Mouse (Mus musculus): ENCODE measurements around the gene Nhlh2. TPM values are rescaled to one million over a fixed set of nuclear protein-coding genes. Genes with fewer than 3 reads are reported as not detected.

Gene Nhlh2
- polyA plus RNA-seq (2014; fragmentation: Nextera tagmentation; extraction: Ambion mirVana) = not detected in 2 replicates

- Histone ChIP-seq H3K4me3 (ENCODE audit: low read length) (no peak within 1 kb of the TSS), H3K27ac (ENCODE audit: low read depth, low read length) (no peak within 1 kb of the TSS), H3K9me3 (ENCODE audit: control insufficient read depth, low read length) (no peaks in the 10 kb centered on the region), H3K4me2 (replicated peaks; ENCODE audit: low read depth, low read length) (no peak within 1 kb of the TSS), H3K36me3 (ENCODE audit: control insufficient read depth, insufficient read depth, low read length) (no peaks in the 10 kb centered on the region), H3K9ac (ENCODE audit: low read depth, low read length) (no peak within 1 kb of the TSS), H3K27me3 (ENCODE audit: control insufficient read depth, insufficient read depth, low read length) (peaks cover 62% of the 10 kb centered on the region), H3K4me1 (ENCODE audit: control insufficient read depth, insufficient read depth, low read length) (peaks cover 9% of the 10 kb centered on the region; the same call in 1 of the 2 replicates)
- 3% methylated on average over 2 of the region's 2 CpGs for WGBS
- ATAC-seq (ENCODE audit: low FRiP score, low TSS enrichment) = no peak
These were observed at the start of gene Nhlh2 for GRCm38 (mm10) chr3:102009926-102010381. TSS of gene Nhlh2 (plus strand) at chr3:102010076.

GRCm38 (mm10) chr3:101961146-101961835 is 48.6 kb upstream of the Nhlh2 start:
- Histone ChIP-seq H3K27ac (ENCODE audit: low read depth, low read length) (no peak overlapping the region), H3K9ac (ENCODE audit: low read depth, low read length) (no peak overlapping the region), H3K4me1 (ENCODE audit: control insufficient read depth, insufficient read depth, low read length) (no peaks in the 10 kb centered on the region), H3K36me3 (ENCODE audit: control insufficient read depth, insufficient read depth, low read length) (no peaks in the 10 kb centered on the region), H3K27me3 (ENCODE audit: control insufficient read depth, insufficient read depth, low read length) (no peaks in the 10 kb centered on the region), H3K4me2 (replicated peaks; ENCODE audit: low read depth, low read length) (no peak overlapping the region), H3K9me3 (ENCODE audit: control insufficient read depth, low read length) (no peaks in the 10 kb centered on the region), H3K4me3 (ENCODE audit: low read length) (no peak overlapping the region)
- no peak for ATAC-seq (ENCODE audit: low FRiP score, low TSS enrichment)
- 88% methylated on average over 15 of the region's 15 CpGs for WGBS

- no peak for ATAC-seq (ENCODE audit: low FRiP score, low TSS enrichment)
- WGBS = 32% methylated on average over 9 of the region's 9 CpGs
- Histone ChIP-seq H3K4me2 (replicated peaks; ENCODE audit: low read depth, low read length) (no peak overlapping the region), H3K9ac (ENCODE audit: low read depth, low read length) (no peak overlapping the region), H3K36me3 (ENCODE audit: control insufficient read depth, insufficient read depth, low read length) (no peaks in the 10 kb centered on the region), H3K27me3 (ENCODE audit: control insufficient read depth, insufficient read depth, low read length) (no peaks in the 10 kb centered on the region), H3K27ac (ENCODE audit: low read depth, low read length) (no peak overlapping the region), H3K4me3 (ENCODE audit: low read length) (no peak overlapping the region), H3K4me1 (ENCODE audit: control insufficient read depth, insufficient read depth, low read length) (no peaks in the 10 kb centered on the region), H3K9me3 (ENCODE audit: control insufficient read depth, low read length) (no peaks in the 10 kb centered on the region)
These were observed 46.4 kb upstream of the Nhlh2 start for GRCm38 (mm10) chr3:101963501-101963900.

GRCm38 (mm10) chr3:101964352-101964751 is 45.5 kb upstream of the Nhlh2 start:
- Histone ChIP-seq H3K27me3 (ENCODE audit: control insufficient read depth, insufficient read depth, low read length) (no peaks in the 10 kb centered on the region), H3K4me1 (ENCODE audit: control insufficient read depth, insufficient read depth, low read length) (no peaks in the 10 kb centered on the region), H3K27ac (ENCODE audit: low read depth, low read length) (no peak overlapping the region), H3K4me3 (ENCODE audit: low read length) (no peak overlapping the region), H3K9me3 (ENCODE audit: control insufficient read depth, low read length) (no peaks in the 10 kb centered on the region), H3K4me2 (replicated peaks; ENCODE audit: low read depth, low read length) (no peak overlapping the region), H3K9ac (ENCODE audit: low read depth, low read length) (no peak overlapping the region), H3K36me3 (ENCODE audit: control insufficient read depth, insufficient read depth, low read length) (no peaks in the 10 kb centered on the region)
- ATAC-seq (ENCODE audit: low FRiP score, low TSS enrichment) = no peak
- 67% methylated on average over 7 of the region's 7 CpGs for WGBS

GRCm38 (mm10) chr3:101966825-101967558 is 42.9 kb upstream of the Nhlh2 start:
- 11% methylated on average over 3 of the region's 3 CpGs for WGBS
- Histone ChIP-seq H3K4me3 (ENCODE audit: low read length) (no peak overlapping the region), H3K4me2 (replicated peaks; ENCODE audit: low read depth, low read length) (no peak overlapping the region), H3K27me3 (ENCODE audit: control insufficient read depth, insufficient read depth, low read length) (no peaks in the 10 kb centered on the region), H3K9ac (ENCODE audit: low read depth, low read length) (no peak overlapping the region), H3K27ac (ENCODE audit: low read depth, low read length) (no peak overlapping the region), H3K4me1 (ENCODE audit: control insufficient read depth, insufficient read depth, low read length) (no peaks in the 10 kb centered on the region), H3K9me3 (ENCODE audit: control insufficient read depth, low read length) (no peaks in the 10 kb centered on the region), H3K36me3 (ENCODE audit: control insufficient read depth, insufficient read depth, low read length) (no peaks in the 10 kb centered on the region)
- no peak for ATAC-seq (ENCODE audit: low FRiP score, low TSS enrichment)

GRCm38 (mm10) chr3:101975337-101975736 is 34.5 kb upstream of the Nhlh2 start:
- H3K27ac ChIP-seq (ENCODE audit: low read depth, low read length) = no peak overlapping the region
- H3K36me3 ChIP-seq (ENCODE audit: control insufficient read depth, insufficient read depth, low read length) = no peaks in the 10 kb centered on the region
- no peak overlapping the region for H3K9ac ChIP-seq (ENCODE audit: low read depth, low read length)
- 88% methylated on average over 10 of the region's 10 CpGs for WGBS
- ATAC-seq (ENCODE audit: low FRiP score, low TSS enrichment) = no peak
- no peaks in the 10 kb centered on the region for H3K9me3 ChIP-seq (ENCODE audit: control insufficient read depth, low read length)
- H3K4me2 ChIP-seq (replicated peaks; ENCODE audit: low read depth, low read length) = no peak overlapping the region
- no peaks in the 10 kb centered on the region for H3K27me3 ChIP-seq (ENCODE audit: control insufficient read depth, insufficient read depth, low read length)
- H3K4me1 ChIP-seq (ENCODE audit: control insufficient read depth, insufficient read depth, low read length) = no peaks in the 10 kb centered on the region
- H3K4me3 ChIP-seq (ENCODE audit: low read length) = no peak overlapping the region

GRCm38 (mm10) chr3:101978299-101978994 is 31.4 kb upstream of the Nhlh2 start:
- Histone ChIP-seq H3K36me3 (ENCODE audit: control insufficient read depth, insufficient read depth, low read length) (no peaks in the 10 kb centered on the region), H3K9ac (ENCODE audit: low read depth, low read length) (no peak overlapping the region), H3K4me3 (ENCODE audit: low read length) (no peak overlapping the region), H3K27me3 (ENCODE audit: control insufficient read depth, insufficient read depth, low read length) (no peaks in the 10 kb centered on the region), H3K27ac (ENCODE audit: low read depth, low read length) (no peak overlapping the region), H3K4me2 (replicated peaks; ENCODE audit: low read depth, low read length) (no peak overlapping the region), H3K9me3 (ENCODE audit: control insufficient read depth, low read length) (no peaks in the 10 kb centered on the region), H3K4me1 (ENCODE audit: control insufficient read depth, insufficient read depth, low read length) (no peaks in the 10 kb centered on the region)
- no peak for ATAC-seq (ENCODE audit: low FRiP score, low TSS enrichment)
- 91% methylated on average over 10 of the region's 10 CpGs for WGBS

GRCm38 (mm10) chr3:101983917-101984316 is 26.0 kb upstream of the Nhlh2 start:
- no peak for ATAC-seq (ENCODE audit: low FRiP score, low TSS enrichment)
- Histone ChIP-seq H3K36me3 (ENCODE audit: control insufficient read depth, insufficient read depth, low read length) (no peaks in the 10 kb centered on the region), H3K27ac (ENCODE audit: low read depth, low read length) (no peak overlapping the region), H3K4me1 (ENCODE audit: control insufficient read depth, insufficient read depth, low read length) (no peaks in the 10 kb centered on the region), H3K27me3 (ENCODE audit: control insufficient read depth, insufficient read depth, low read length) (no peaks in the 10 kb centered on the region), H3K9me3 (ENCODE audit: control insufficient read depth, low read length) (no peaks in the 10 kb centered on the region), H3K4me3 (ENCODE audit: low read length) (no peak overlapping the region), H3K9ac (ENCODE audit: low read depth, low read length) (no peak overlapping the region), H3K4me2 (replicated peaks; ENCODE audit: low read depth, low read length) (no peak overlapping the region)
- 56% methylated on average over 4 of the region's 4 CpGs for WGBS

GRCm38 (mm10) chr3:101985634-101986033 is 24.2 kb upstream of the Nhlh2 start:
- Histone ChIP-seq H3K27ac (ENCODE audit: low read depth, low read length) (no peak overlapping the region), H3K4me2 (replicated peaks; ENCODE audit: low read depth, low read length) (no peak overlapping the region), H3K27me3 (ENCODE audit: control insufficient read depth, insufficient read depth, low read length) (no peaks in the 10 kb centered on the region), H3K4me3 (ENCODE audit: low read length) (no peak overlapping the region), H3K9ac (ENCODE audit: low read depth, low read length) (no peak overlapping the region), H3K9me3 (ENCODE audit: control insufficient read depth, low read length) (no peaks in the 10 kb centered on the region), H3K4me1 (ENCODE audit: control insufficient read depth, insufficient read depth, low read length) (no peaks in the 10 kb centered on the region), H3K36me3 (ENCODE audit: control insufficient read depth, insufficient read depth, low read length) (no peaks in the 10 kb centered on the region)
- no peak for ATAC-seq (ENCODE audit: low FRiP score, low TSS enrichment)
- WGBS = 48% methylated on average over 8 of the region's 8 CpGs
